Mouse (Mus musculus): ENCODE data around the gene Cdk2ap2.

- no peak for TF ChIP-seq GATA1 (IDR thresholded peaks at IDR 0.05; ENCODE audit: low read length)
- TF ChIP-seq TAL1 (IDR thresholded peaks at IDR 0.05; ENCODE audit: low read length) = no peak
These were observed 34.8 kb downstream of the Cdk2ap2 start for GRCm38 (mm10) chr19:4131768-4132167.
